Mouse (Mus musculus) G1E-ER4 (cell line): Measurements from ENCODE around the gene Adgre4. TPM values are rescaled to one million over a fixed set of nuclear protein-coding genes. Genes with fewer than 3 reads are reported as not detected.

ENCODE experiments used
- GATA1 ChIP-seq: IDR thresholded peaks from one replicate; pipeline ENCODE4 v1.8.0; 2012; ENCODE audit warnings: low read length, inconsistent platforms
- polyA plus RNA-seq: library from polyadenylated mRNA; stranded (reverse); fragments of >175 nt; gene quantifications from 2 replicates; pipeline ENCODE4 v1.2.3, GENCODE M21; 2012

Adgre4 gene
- polyA plus RNA-seq, 1 experiment, result not detected

- TF ChIP-seq GATA1, result no peak
These were observed 135.1 kb downstream of the Adgre4 start for GRCm38 (mm10) chr17:55884912-55885311.

- no peak for TF ChIP-seq GATA1
These were observed 153.3 kb downstream of the Adgre4 start for GRCm38 (mm10) chr17:55903087-55903486.

Other genes with a start within 250 kb of the Adgre4 start
- gene Vmn2r118, start 124.8 kb upstream of the Adgre4 start, polyA plus RNA-seq, result not detected in 2 replicates
- gene Pot1b, start 37.4 kb upstream of the Adgre4 start, polyA plus RNA-seq, result 0.16 and 0.28 TPM in 2 replicates
- 0.19 and 0.22 TPM in 2 replicates for gene Zfp119a, start 128.9 kb downstream of the Adgre4 start, polyA plus RNA-seq
- 1.4 and 2.0 TPM in 2 replicates for gene Zfp959, start 142.1 kb downstream of the Adgre4 start, polyA plus RNA-seq
- gene Zfp119b, start 199.5 kb downstream of the Adgre4 start, polyA plus RNA-seq, result 0.16 and 0.28 TPM in 2 replicates
- gene Ebi3, start 202.7 kb downstream of the Adgre4 start, polyA plus RNA-seq, result 0.12 and 0.22 TPM in 2 replicates
- gene Yju2, start 209.1 kb downstream of the Adgre4 start, polyA plus RNA-seq, result 35.7 and 46.0 TPM in 2 replicates
- 0.13 and 0.19 TPM in 2 replicates for gene Shd, start 220.5 kb downstream of the Adgre4 start, polyA plus RNA-seq
- gene Fsd1, start 236.5 kb downstream of the Adgre4 start, polyA plus RNA-seq, result not detected in 2 replicates